Mouse (Mus musculus): ENCODE results near the gene 1110004F10Rik. TPM values are rescaled to one million over a fixed set of nuclear protein-coding genes. Genes with fewer than 3 reads are reported as not detected.
A peak's percentile ranks its signal among the peaks of the same experiment; 100 is the strongest.
"Not testable (repeated sequence)": the region's sequence is repeated elsewhere in the genome, so short reads cannot be mapped to it uniquely, and the experiment has no call there.

1110004F10Rik gene
- polyA plus RNA-seq, 1 experiment: 69.7 TPM

DNA sequence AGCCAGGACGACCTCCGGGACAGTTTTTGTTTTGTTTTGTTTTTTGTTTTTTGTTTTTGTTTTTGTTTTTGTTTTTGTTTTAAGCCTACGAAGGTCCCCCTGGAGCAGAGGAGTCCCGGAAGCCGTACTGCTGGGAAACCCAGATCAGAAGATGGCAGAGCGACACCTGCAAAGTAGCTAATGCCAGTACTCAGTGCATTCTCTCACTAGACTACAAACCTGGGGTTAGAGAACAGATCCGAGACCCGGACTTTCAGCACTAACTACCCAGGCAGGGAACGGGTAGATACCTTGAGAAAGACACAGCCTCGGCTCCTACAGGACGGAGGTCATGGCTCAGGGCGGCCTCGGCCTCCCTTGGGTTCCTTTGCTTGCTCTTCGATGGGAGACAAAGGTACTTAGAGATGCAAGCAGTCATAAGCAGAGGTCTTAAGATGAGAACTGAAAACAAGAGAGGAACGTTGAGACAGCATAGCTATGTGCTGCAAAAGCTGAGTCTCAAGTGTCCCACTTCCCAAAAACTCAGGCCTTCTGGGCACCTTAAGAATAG, 1.3 kb downstream of the 1110004F10Rik start:
- Histone ChIP-seq H3K36me3 (ENCODE audit: control insufficient read depth, insufficient read depth) (no peaks in the 10 kb centered on the region), H3K4me2 (ENCODE audit: low read depth) (no peak overlapping the region), H3ac (ENCODE audit: control insufficient read depth, insufficient read length) (no peak overlapping the region), H3K27me3 (ENCODE audit: control insufficient read depth, insufficient read depth, insufficient read length) (peaks cover 11% of the 10 kb centered on the region), H3K4me3 (no peak overlapping the region), H3K79me2 (ENCODE audit: control insufficient read depth, insufficient read depth) (no peaks in the 10 kb centered on the region)
- TF ChIP-seq POLR2A (IDR thresholded peaks at IDR 0.05; ENCODE audit: insufficient read length, low read depth): no peak
- TF ChIP-seq MYOD1 (IDR thresholded peaks at IDR 0.05; ENCODE audit: control insufficient read depth in 1 of 3, insufficient read length in 2 of 3, low read depth in 2 of 3): no peak
- no peak for TF ChIP-seq MYOG (IDR thresholded peaks at IDR 0.05; ENCODE audit: control insufficient read depth in 1 of 3, insufficient read depth in 1 of 3, insufficient read length in 2 of 3, low read depth in 2 of 3)
- no peak for TF ChIP-seq REST (IDR thresholded peaks at IDR 0.05; ENCODE audit: insufficient read depth, insufficient read length)
- no peak for TF ChIP-seq TCF3 (IDR thresholded peaks at IDR 0.05; ENCODE audit: insufficient read length, low read depth)
- TF ChIP-seq SRF (IDR thresholded peaks at IDR 0.05; ENCODE audit: control insufficient read depth, insufficient read length, low read depth): no peak
- TF ChIP-seq USF1 (IDR thresholded peaks at IDR 0.05; ENCODE audit: low read depth): no peak
- TF ChIP-seq E2F4 (IDR thresholded peaks at IDR 0.05; ENCODE audit: insufficient read depth): no peak
- TF ChIP-seq MAX (IDR thresholded peaks at IDR 0.05; ENCODE audit: low read depth): no peak
- TF ChIP-seq TCF12 (IDR thresholded peaks at IDR 0.05; ENCODE audit: insufficient read depth, poor library complexity, severe bottlenecking): no peak
- TF ChIP-seq POLR2AphosphoS2 (IDR thresholded peaks at IDR 0.05; ENCODE audit: insufficient read length, low read depth): no peak
- no peak for TF ChIP-seq CEBPB (IDR thresholded peaks at IDR 0.05; ENCODE audit: insufficient read depth, poor library complexity, severe bottlenecking)

DNA sequence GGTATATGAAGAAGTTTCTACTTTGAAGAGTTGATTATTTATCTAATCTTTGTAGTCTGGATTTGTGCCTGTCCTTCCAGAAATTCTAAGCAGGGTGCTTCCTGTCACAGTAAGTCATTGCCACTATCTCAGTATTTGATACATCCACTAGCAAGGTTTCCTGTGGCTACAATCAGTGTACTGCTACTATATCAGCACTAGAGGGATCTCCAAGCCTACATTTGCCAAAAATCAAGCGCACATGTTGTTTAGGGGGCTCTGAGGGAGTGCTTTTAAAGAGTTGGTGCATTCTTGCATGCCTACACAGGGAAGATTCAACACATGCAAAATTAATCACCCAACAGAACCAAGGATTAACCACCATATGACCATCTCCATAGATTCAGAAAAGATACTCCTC, 21.5 kb downstream of the 1110004F10Rik start:
- no peaks in the 10 kb centered on the region for H3K36me3 ChIP-seq (ENCODE audit: control insufficient read depth, insufficient read depth)
- H3K4me3 ChIP-seq: no peak overlapping the region
- TF ChIP-seq MYOD1 (IDR thresholded peaks at IDR 0.05; ENCODE audit: control insufficient read depth in 1 of 3, insufficient read length in 2 of 3, low read depth in 2 of 3) (no peak), POLR2A (IDR thresholded peaks at IDR 0.05; ENCODE audit: insufficient read length, low read depth) (no peak), MYOG (IDR thresholded peaks at IDR 0.05; ENCODE audit: control insufficient read depth in 1 of 3, insufficient read depth in 1 of 3, insufficient read length in 2 of 3, low read depth in 2 of 3) (no peak), SRF (IDR thresholded peaks at IDR 0.05; ENCODE audit: control insufficient read depth, insufficient read length, low read depth) (no peak), MAX (IDR thresholded peaks at IDR 0.05; ENCODE audit: low read depth) (no peak), POLR2AphosphoS2 (IDR thresholded peaks at IDR 0.05; ENCODE audit: insufficient read length, low read depth) (no peak), E2F4 (IDR thresholded peaks at IDR 0.05; ENCODE audit: insufficient read depth) (no peak), REST (IDR thresholded peaks at IDR 0.05; ENCODE audit: insufficient read depth, insufficient read length) (no peak), TCF12 (IDR thresholded peaks at IDR 0.05; ENCODE audit: insufficient read depth, poor library complexity, severe bottlenecking) (no peak), CEBPB (IDR thresholded peaks at IDR 0.05; ENCODE audit: insufficient read depth, poor library complexity, severe bottlenecking) (no peak), USF1 (IDR thresholded peaks at IDR 0.05; ENCODE audit: low read depth) (no peak)
- H3K27me3 ChIP-seq (ENCODE audit: control insufficient read depth, insufficient read depth, insufficient read length): no peaks in the 10 kb centered on the region
- H3K4me2 ChIP-seq (ENCODE audit: low read depth): no peak overlapping the region
- H3K79me2 ChIP-seq (ENCODE audit: control insufficient read depth, insufficient read depth): no peaks in the 10 kb centered on the region
- no peak overlapping the region for H3ac ChIP-seq (ENCODE audit: control insufficient read depth, insufficient read length)

DNA sequence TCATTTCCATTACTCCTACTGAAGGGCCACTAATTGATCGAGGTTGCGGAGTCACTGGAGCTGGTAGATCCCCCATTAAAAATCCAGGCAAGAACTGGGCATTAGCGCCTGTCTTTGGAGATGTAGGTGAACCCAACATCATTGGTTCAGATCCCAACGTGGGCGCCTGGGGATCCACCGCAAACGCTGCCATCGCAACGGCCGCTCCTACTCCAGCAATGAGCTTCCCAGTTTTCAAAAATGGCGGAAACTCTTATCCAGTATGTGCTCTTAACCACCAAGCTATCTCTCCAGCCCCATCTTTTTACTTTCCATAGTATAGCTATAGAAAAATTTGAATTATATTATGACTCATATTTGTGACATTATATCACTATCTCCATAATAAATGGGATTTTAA, 45.2 kb downstream of the 1110004F10Rik start, which contains the start of gene Gm4353:
Gene Gm4353, minus strand, starts transcription at position 270 of the 400 bp plus-strand sequence.
- not testable (repeated sequence) for H3K79me2 ChIP-seq (ENCODE audit: control insufficient read depth, insufficient read depth); H3ac ChIP-seq (ENCODE audit: control insufficient read depth, insufficient read length); H3K36me3 ChIP-seq (ENCODE audit: control insufficient read depth, insufficient read depth); H3K27me3 ChIP-seq (ENCODE audit: control insufficient read depth, insufficient read depth, insufficient read length); H3K4me2 ChIP-seq (ENCODE audit: low read depth); H3K4me3 ChIP-seq

DNA sequence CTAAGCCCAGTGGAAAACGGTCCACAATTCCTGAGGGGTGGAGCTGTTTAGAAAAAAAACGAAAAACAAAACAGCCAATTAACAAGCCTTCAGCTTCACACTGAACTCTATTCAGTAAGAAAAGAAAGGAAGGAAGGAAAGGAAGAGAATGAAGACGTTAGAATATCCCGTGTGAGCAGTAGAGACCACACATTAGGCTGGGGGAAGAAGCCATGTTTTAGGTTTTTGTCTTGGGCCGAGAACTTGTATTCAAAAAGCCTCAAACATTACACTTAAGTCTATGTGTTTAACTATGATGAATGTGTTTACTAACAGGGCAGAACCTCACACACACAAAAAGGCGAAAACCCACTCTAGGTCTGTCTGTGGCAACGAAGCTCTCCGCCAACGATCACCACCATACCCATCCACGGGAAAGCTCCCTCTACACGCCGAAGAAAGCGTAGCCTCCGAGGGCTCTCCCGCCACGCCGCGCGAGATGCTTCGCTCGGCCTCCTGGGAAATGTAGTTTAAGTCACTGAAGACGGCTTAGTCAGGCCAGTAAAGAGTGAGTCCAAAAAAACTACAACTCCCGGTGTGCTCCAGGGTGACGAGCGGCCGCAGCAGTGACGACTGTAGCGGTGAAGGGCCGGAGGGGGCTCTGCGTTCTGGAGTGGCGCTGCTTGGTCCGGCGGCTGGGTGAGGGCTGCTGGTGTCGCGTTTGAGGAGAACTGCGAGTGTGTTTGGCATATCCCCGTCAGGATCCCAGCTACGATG, 53.7 kb downstream of the 1110004F10Rik start:
- Histone ChIP-seq H3ac (ENCODE audit: control insufficient read depth, insufficient read length) (peak overlapping the region; percentile 91), H3K36me3 (ENCODE audit: control insufficient read depth, insufficient read depth) (no peaks in the 10 kb centered on the region)
- TF ChIP-seq POLR2AphosphoS2 (IDR thresholded peaks at IDR 0.05; ENCODE audit: insufficient read length, low read depth) (peak; percentile 87), E2F4 (IDR thresholded peaks at IDR 0.05; ENCODE audit: insufficient read depth) (peak; percentile 22), MAX (IDR thresholded peaks at IDR 0.05; ENCODE audit: low read depth) (no peak), POLR2A (IDR thresholded peaks at IDR 0.05; ENCODE audit: insufficient read length, low read depth) (peak; percentile 85)

DNA sequence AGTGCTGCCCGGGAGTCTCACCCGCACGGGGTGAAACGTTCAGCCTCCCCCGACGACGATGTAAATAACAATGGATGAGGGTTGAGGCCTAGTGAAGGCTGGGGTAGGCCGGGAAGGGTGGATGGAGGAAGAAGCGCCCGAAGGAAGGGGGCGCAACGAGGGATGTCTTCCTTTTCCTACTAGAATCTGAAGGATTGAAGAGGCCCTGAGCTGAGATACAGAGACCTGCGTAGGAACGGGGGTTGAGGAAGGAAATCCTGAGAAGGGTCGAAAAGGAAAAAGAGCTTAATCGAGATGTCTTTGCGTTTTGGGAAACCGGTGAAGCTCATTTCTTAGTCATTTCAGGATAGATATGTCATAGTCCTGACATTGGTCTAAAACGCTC, 54.3 kb downstream of the 1110004F10Rik start:
- peaks cover 7% of the 10 kb centered on the region for H3K27me3 ChIP-seq (ENCODE audit: control insufficient read depth, insufficient read depth, insufficient read length)
- peak overlapping the region; percentile 66 for H3K4me3 ChIP-seq
- H3K36me3 ChIP-seq (ENCODE audit: control insufficient read depth, insufficient read depth): no peaks in the 10 kb centered on the region
- peaks cover 47% of the 10 kb centered on the region for H3K79me2 ChIP-seq (ENCODE audit: control insufficient read depth, insufficient read depth)
- peak overlapping the region; percentile 81 for H3K4me2 ChIP-seq (ENCODE audit: low read depth)
- H3ac ChIP-seq (ENCODE audit: control insufficient read depth, insufficient read length): peak overlapping the region; percentile 91
- TF ChIP-seq CEBPB (IDR thresholded peaks at IDR 0.05; ENCODE audit: insufficient read depth, poor library complexity, severe bottlenecking): no peak
- no peak for TF ChIP-seq USF1 (IDR thresholded peaks at IDR 0.05; ENCODE audit: low read depth)
- no peak for TF ChIP-seq MAX (IDR thresholded peaks at IDR 0.05; ENCODE audit: low read depth)
- no peak for TF ChIP-seq E2F4 (IDR thresholded peaks at IDR 0.05; ENCODE audit: insufficient read depth)
- TF ChIP-seq TCF12 (IDR thresholded peaks at IDR 0.05; ENCODE audit: insufficient read depth, poor library complexity, severe bottlenecking): no peak
- TF ChIP-seq MYOG (IDR thresholded peaks at IDR 0.05; ENCODE audit: control insufficient read depth in 1 of 3, insufficient read depth in 1 of 3, insufficient read length in 2 of 3, low read depth in 2 of 3): no peak
- no peak for TF ChIP-seq REST (IDR thresholded peaks at IDR 0.05; ENCODE audit: insufficient read depth, insufficient read length)
- no peak for TF ChIP-seq POLR2AphosphoS2 (IDR thresholded peaks at IDR 0.05; ENCODE audit: insufficient read length, low read depth)
- no peak for TF ChIP-seq POLR2A (IDR thresholded peaks at IDR 0.05; ENCODE audit: insufficient read length, low read depth)
- no peak for TF ChIP-seq MYOD1 (IDR thresholded peaks at IDR 0.05; ENCODE audit: control insufficient read depth in 1 of 3, insufficient read length in 2 of 3, low read depth in 2 of 3)
- TF ChIP-seq TCF3 (IDR thresholded peaks at IDR 0.05; ENCODE audit: insufficient read length, low read depth): no peak
- TF ChIP-seq SRF (IDR thresholded peaks at IDR 0.05; ENCODE audit: control insufficient read depth, insufficient read length, low read depth): no peak

More for the DNA sequence above, 53.7 kb downstream of the 1110004F10Rik start:
- peak overlapping the region; percentile 70 for H3K4me2 ChIP-seq (ENCODE audit: low read depth)
- H3K4me3 ChIP-seq: peak overlapping the region; percentile 66
- peaks cover 9% of the 10 kb centered on the region for H3K27me3 ChIP-seq (ENCODE audit: control insufficient read depth, insufficient read depth, insufficient read length)
- peaks cover 43% of the 10 kb centered on the region for H3K79me2 ChIP-seq (ENCODE audit: control insufficient read depth, insufficient read depth)
